Comparison of ENCODE assay signal across 19 mouse cellular contexts in the genomic region with DNA sequence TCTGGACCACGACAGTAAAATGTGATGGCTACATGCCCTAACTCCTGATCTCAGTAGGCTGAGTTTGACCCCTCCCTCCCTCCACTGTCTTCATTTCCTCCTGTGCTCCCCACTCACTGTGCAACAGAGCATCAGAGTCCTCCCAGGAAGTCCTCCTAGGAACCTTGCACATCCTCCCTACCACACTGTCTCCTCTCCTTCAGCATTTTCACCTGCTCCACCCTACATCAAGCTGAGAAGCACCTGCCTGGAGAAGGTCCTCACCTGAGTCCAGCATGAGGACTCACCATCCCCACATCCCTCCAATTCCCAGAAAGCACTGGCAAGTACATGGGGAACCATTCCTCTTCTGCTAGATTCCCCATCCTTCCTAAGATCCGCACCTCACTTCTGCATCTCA.
DNase-seq lines count a peak whose midpoint lies in the region; ATAC-seq lines count a peak whose summit lies in the region.
"Had no signal": no experiment of that assay in that cellular context is flagged by ENCODE, and none has a peak within 500 bp of the region (broad histone marks: within the 10 kb centered on the region; RNA-seq: fewer than 3 reads in every experiment).

No protein-coding gene starts in this region.

- peak overlapping the region; percentile 90; the same call in 1 of the 2 replicates for H3K4me2 ChIP-seq in embryonic facial prominence, embryonic 14.5 days (ENCODE audit: low read depth, low read length)
- no peak overlapping the region for H3K4me2 ChIP-seq in heart, embryonic 13.5 days
- no peak overlapping the region for H3K4me2 ChIP-seq in heart, embryonic 12.5 days
- H3K4me2 ChIP-seq in neural tube, embryonic 12.5 days (replicated peaks), result 0 out of 2 replicates have a peak overlapping the region, but pooled peaks have one; percentile 9
- no peak overlapping the region for H3K4me2 ChIP-seq in neural tube, embryonic 15.5 days
- H3K4me2 ChIP-seq: embryonic facial prominence, embryonic 12.5 days; liver, embryonic 13.5 days; midbrain, embryonic 12.5 days had no signal

- no peaks in the 10 kb centered on the region for H3K27me3 ChIP-seq in embryonic facial prominence, embryonic 14.5 days (replicated peaks; ENCODE audit: control insufficient read depth, insufficient read depth, low read length)
- peaks cover 23% of the 10 kb centered on the region for H3K27me3 ChIP-seq in embryonic facial prominence, embryonic 10.5 days (replicated peaks; ENCODE audit: low read depth, poor library complexity, severe bottlenecking)
- H3K27me3 ChIP-seq in heart, embryonic 13.5 days (replicated peaks), result no peaks in the 10 kb centered on the region
- H3K27me3 ChIP-seq in heart, embryonic 12.5 days (replicated peaks), result no peaks in the 10 kb centered on the region
- H3K27me3 ChIP-seq in neural tube, embryonic 12.5 days (replicated peaks), result peaks cover 16% of the 10 kb centered on the region
- peaks cover 14% of the 10 kb centered on the region for H3K27me3 ChIP-seq in neural tube, embryonic 15.5 days (replicated peaks)
- H3K27me3 ChIP-seq: limb, embryonic 15.5 days; Patski; stomach, embryonic 15.5 days had no signal

- ATAC-seq in embryonic facial prominence, embryonic 14.5 days (ENCODE audit: low read depth), result no peak
- ATAC-seq in heart, embryonic 13.5 days (ENCODE audit: extremely low read depth, insufficient number of reproducible peaks, low FRiP score, low TSS enrichment), result no peak
- no peak for ATAC-seq in heart, embryonic 12.5 days (ENCODE audit: insufficient number of reproducible peaks, low FRiP score)
- ATAC-seq in neural tube, embryonic 12.5 days (ENCODE audit: low FRiP score, low read depth), result no peak
- ATAC-seq in neural tube, embryonic 15.5 days (ENCODE audit: low FRiP score), result no peak

- no peaks in the 10 kb centered on the region for H3K36me3 ChIP-seq in embryonic facial prominence, embryonic 14.5 days (ENCODE audit: control insufficient read depth, insufficient read depth, low read length)
- H3K36me3 ChIP-seq in embryonic facial prominence, embryonic 10.5 days (replicated peaks), result no peaks in the 10 kb centered on the region
- peaks cover 5% of the 10 kb centered on the region for H3K36me3 ChIP-seq in heart, embryonic 13.5 days
- 0 out of 2 replicates have a peak, but pooled peaks cover 3% of the 10 kb centered on the region for H3K36me3 ChIP-seq in heart, embryonic 12.5 days
- no peaks in the 10 kb centered on the region for H3K36me3 ChIP-seq in neural tube, embryonic 12.5 days
- H3K36me3 ChIP-seq in neural tube, embryonic 15.5 days, result no peaks in the 10 kb centered on the region
- H3K36me3 ChIP-seq: embryonic facial prominence, embryonic 12.5 days; hindbrain, embryonic 15.5 days; limb, embryonic 15.5 days; liver, embryonic 13.5 days; midbrain, embryonic 12.5 days; stomach, embryonic 15.5 days had no signal

- DNase-seq in embryonic facial prominence, embryonic 14.5 days (ENCODE audit: low spot score), result no peak
- no peak for DNase-seq in embryonic facial prominence, embryonic 10.5 days (ENCODE audit: low spot score)
- no peak for DNase-seq in gastrocnemius, adult 18-20 months (ENCODE audit: low spot score)
- no peak for DNase-seq in frontal cortex, postnatal 25 days (ENCODE audit: low spot score in 2 of 2)
- DNase-seq: thymus, adult 18-20 months had no signal

- no peak overlapping the region for H3K9ac ChIP-seq in embryonic facial prominence, embryonic 14.5 days (ENCODE audit: low read depth, low read length)
- peak overlapping the region; percentile 21; the same call in 1 of the 2 replicates for H3K9ac ChIP-seq in heart, embryonic 13.5 days
- H3K9ac ChIP-seq in heart, embryonic 12.5 days, result no peak overlapping the region
- H3K9ac ChIP-seq in neural tube, embryonic 12.5 days, result no peak overlapping the region
- H3K9ac ChIP-seq in neural tube, embryonic 15.5 days (replicated peaks), result no peak overlapping the region
- H3K9ac ChIP-seq: embryonic facial prominence, embryonic 12.5 days; hindbrain, embryonic 15.5 days; limb, embryonic 15.5 days; liver, embryonic 13.5 days; midbrain, embryonic 12.5 days; stomach, embryonic 15.5 days had no signal

- H3K4me3 ChIP-seq in embryonic facial prominence, embryonic 14.5 days (ENCODE audit: low read depth, low read length), result no peak overlapping the region
- H3K4me3 ChIP-seq in embryonic facial prominence, embryonic 10.5 days, result no peak overlapping the region
- H3K4me3 ChIP-seq in heart, embryonic 13.5 days, result no peak overlapping the region
- no peak overlapping the region for H3K4me3 ChIP-seq in heart, embryonic 12.5 days
- no peak overlapping the region for H3K4me3 ChIP-seq in neural tube, embryonic 12.5 days
- H3K4me3 ChIP-seq in neural tube, embryonic 15.5 days (replicated peaks), result no peak overlapping the region
- H3K4me3 ChIP-seq: embryonic facial prominence, embryonic 12.5 days; erythroblast, embryonic 14.5 days; liver, embryonic 13.5 days; megakaryocyte, embryonic 14.5 days; midbrain, embryonic 12.5 days had no signal

- no peaks in the 10 kb centered on the region for H3K9me3 ChIP-seq in embryonic facial prominence, embryonic 14.5 days (ENCODE audit: control insufficient read depth, low read length)
- no peaks in the 10 kb centered on the region for H3K9me3 ChIP-seq in embryonic facial prominence, embryonic 10.5 days
- no peaks in the 10 kb centered on the region for H3K9me3 ChIP-seq in heart, embryonic 13.5 days
- no peaks in the 10 kb centered on the region for H3K9me3 ChIP-seq in heart, embryonic 12.5 days (replicated peaks)
- no peaks in the 10 kb centered on the region for H3K9me3 ChIP-seq in neural tube, embryonic 12.5 days
- H3K9me3 ChIP-seq in neural tube, embryonic 15.5 days (replicated peaks), result no peaks in the 10 kb centered on the region
- H3K9me3 ChIP-seq: embryonic facial prominence, embryonic 12.5 days; hindbrain, embryonic 15.5 days; limb, embryonic 15.5 days; liver, embryonic 13.5 days; megakaryocyte, embryonic 14.5 days; midbrain, embryonic 12.5 days; stomach, embryonic 15.5 days had no signal

- WGBS in embryonic facial prominence, embryonic 14.5 days, result 67% methylated on average over 2 of the region's 2 CpGs
- 63% methylated on average over 2 of the region's 2 CpGs for WGBS in embryonic facial prominence, embryonic 10.5 days
- 56% methylated on average over 2 of the region's 2 CpGs for WGBS in heart, embryonic 13.5 days
- WGBS in heart, embryonic 12.5 days, result 81% methylated on average over 2 of the region's 2 CpGs
- 67% methylated on average over 2 of the region's 2 CpGs for WGBS in neural tube, embryonic 12.5 days
- 69% methylated on average over 2 of the region's 2 CpGs for WGBS in neural tube, embryonic 15.5 days

- peaks cover 35% of the 10 kb centered on the region for H3K4me1 ChIP-seq in embryonic facial prominence, embryonic 14.5 days (ENCODE audit: control insufficient read depth, insufficient read depth, low read length)
- H3K4me1 ChIP-seq in embryonic facial prominence, embryonic 10.5 days, result peaks cover 83% of the 10 kb centered on the region
- H3K4me1 ChIP-seq in heart, embryonic 13.5 days, result peaks cover 84% of the 10 kb centered on the region
- peaks cover 81% of the 10 kb centered on the region for H3K4me1 ChIP-seq in heart, embryonic 12.5 days (replicated peaks)
- peaks cover 35% of the 10 kb centered on the region for H3K4me1 ChIP-seq in neural tube, embryonic 12.5 days
- H3K4me1 ChIP-seq in neural tube, embryonic 15.5 days, result peaks cover 61% of the 10 kb centered on the region

- no peak overlapping the region for H3K27ac ChIP-seq in embryonic facial prominence, embryonic 14.5 days (replicated peaks; ENCODE audit: low read depth, low read length)
- no peak overlapping the region for H3K27ac ChIP-seq in embryonic facial prominence, embryonic 10.5 days (replicated peaks)
- H3K27ac ChIP-seq in heart, embryonic 13.5 days (replicated peaks), result no peak overlapping the region
- no peak overlapping the region for H3K27ac ChIP-seq in heart, embryonic 12.5 days (ENCODE audit: poor library complexity, severe bottlenecking)
- H3K27ac ChIP-seq in neural tube, embryonic 12.5 days, result no peak overlapping the region
- H3K27ac ChIP-seq in neural tube, embryonic 15.5 days (replicated peaks), result no peak overlapping the region
- H3K27ac ChIP-seq: embryonic facial prominence, embryonic 12.5 days; hindbrain, embryonic 15.5 days; kidney, postnatal 0 days; limb, embryonic 15.5 days; liver, embryonic 13.5 days; midbrain, embryonic 12.5 days; stomach, embryonic 15.5 days had no signal

Comparison
In these comparisons a context has a peak if more than half of its experiments do, and no peak if none do; other contexts are left out.
1. H3K4me2 ChIP-seq: peak in embryonic facial prominence, embryonic 14.5 days (single experiment) and neural tube, embryonic 12.5 days (single experiment); none in heart, embryonic 13.5 days (single experiment), heart, embryonic 12.5 days (single experiment) and neural tube, embryonic 15.5 days (single experiment).